Mouse (Mus musculus): Measurements from ENCODE around the gene Dcst2.

Gene Dcst2

GRCm38 (mm10) chr3:89364631-89365030 lies 2.9 kb downstream of the Dcst2 start:
- no peak for DNase-seq (ENCODE audit: low spot score)

- DNase-seq (ENCODE audit: low spot score): no peak
These were observed 3.3 kb downstream of the Dcst2 start, which contains the start of gene Dcst1 for GRCm38 (mm10) chr3:89365153-89365485. Dcst1 (minus strand) TSS chr3:89365253.

DNA sequence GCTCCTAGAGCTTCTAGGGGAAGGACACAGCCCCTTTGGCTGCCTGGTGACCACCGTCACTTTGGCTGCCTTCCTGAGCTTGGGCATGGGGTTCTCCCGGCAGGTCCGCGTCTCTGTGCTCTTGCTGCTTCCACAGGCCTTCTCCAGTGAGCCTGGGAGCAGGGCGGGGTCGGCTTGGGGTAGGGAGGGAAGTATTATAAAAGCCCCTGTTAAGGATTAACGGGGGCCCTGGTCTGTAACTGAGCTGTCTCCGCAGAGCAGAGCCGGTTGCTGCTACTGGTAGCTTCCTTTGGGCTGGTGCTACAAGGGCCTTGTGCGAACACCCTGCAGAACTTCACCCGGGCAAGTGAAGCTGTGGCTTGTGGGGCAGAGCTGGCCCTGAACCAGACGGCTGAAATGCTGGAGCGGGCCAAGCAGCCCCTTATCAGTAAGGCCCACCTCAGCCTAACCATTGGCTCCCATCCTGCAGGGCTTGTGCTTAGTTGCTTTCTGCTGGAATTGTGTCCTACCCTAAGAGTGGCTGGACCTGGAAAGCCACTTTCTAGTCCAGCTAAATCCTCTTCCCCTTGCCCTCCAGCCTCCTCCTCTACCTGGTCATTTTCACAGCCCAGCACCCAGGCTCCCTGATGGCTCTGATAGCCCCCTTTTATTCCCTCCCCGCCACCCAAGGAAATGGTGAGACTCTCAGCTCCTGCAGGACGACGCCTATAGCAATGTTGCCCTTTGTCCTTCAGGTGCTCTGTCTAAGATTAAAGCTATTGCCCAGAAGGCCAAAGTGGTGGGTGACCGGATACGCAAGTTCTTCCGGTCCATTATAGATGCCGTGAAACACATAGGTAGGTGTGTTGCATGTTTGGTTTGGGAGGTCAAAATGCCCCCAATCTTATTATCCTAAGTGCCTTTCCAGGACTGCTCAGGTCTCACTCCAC lies 4.0 kb downstream of the Dcst2 start:
- DNase-seq (ENCODE audit: low spot score): no peak

- DNase-seq (ENCODE audit: low spot score): no peak
These were observed 5.6 kb downstream of the Dcst2 start for GRCm38 (mm10) chr3:89367338-89367737.

DNA sequence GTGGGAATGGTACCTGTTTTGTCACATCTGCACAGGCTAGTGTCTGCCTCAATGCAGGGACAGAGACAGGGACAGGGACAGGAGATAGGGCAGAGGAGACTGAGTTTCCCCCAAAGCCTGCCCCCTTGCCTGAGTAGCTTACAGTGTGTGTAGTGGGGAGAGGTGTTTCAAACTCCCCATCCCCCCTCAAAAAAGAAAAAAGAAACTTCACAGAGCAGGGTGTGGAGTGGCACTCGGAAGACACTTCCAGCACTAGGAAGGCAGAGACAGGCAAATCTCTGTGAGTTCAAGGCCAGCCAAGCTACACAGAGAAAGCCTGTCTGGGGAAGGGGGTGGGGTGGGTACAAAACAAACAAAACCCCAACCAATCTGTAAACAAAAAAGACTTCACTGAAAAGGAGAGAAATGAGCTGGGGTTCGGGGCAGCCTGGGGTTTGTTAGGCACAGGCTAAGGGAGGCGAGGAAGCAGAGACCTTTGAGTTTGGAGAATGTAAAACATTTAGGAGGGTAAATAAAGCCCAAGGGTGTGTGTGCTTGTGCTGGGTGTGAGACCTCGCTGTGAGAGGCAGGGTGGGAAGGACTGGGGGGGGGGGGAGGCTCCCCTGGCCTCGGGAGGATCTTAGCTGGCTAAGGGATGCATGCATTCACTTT lies 11.9 kb downstream of the Dcst2 start:
- DNase-seq (ENCODE audit: low spot score): no peak

- no peak for DNase-seq (ENCODE audit: low spot score)
These were observed 16.1 kb downstream of the Dcst2 start for GRCm38 (mm10) chr3:89377831-89378230.

GRCm38 (mm10) chr3:89378394-89379067 lies 16.8 kb downstream of the Dcst2 start:
- DNase-seq (ENCODE audit: low spot score): no peak

DNA sequence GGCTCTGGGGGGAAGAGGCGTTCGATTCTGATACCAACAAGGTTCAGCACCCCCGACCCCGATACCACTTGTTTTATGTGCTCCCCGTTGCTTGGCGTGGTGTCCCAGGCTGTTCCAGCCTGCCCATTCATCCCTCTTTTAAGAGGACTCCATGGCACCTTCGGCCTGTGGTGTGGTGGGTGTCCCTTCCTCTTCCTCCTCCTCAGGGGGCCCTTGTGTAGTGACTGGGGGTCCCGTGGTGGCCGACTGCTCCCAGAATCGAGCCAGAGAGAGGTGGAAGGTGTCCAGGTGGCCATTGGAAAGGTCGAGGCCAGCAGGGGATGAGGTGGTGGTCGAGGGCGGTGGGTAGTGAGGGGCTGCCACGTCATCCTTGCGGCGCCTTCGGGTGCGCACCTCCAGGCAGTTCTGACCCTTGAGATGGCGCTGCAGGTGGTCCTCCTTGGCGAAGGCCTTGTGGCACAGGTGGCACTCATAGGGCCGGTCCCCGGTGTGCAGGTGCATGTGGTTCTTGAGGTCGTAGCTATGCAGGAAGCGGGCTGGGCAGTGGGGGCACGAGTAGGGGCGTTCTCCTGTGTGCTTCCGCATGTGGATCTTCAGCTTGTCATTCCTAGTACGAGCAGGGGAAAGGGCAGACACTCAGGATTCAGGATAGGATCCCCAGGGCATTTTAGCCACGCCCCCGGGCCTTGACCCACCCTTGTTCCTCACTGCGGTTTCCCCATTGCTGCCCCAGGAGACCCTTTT lies 17.8 kb downstream of the Dcst2 start:
- no peak for DNase-seq (ENCODE audit: low spot score)

GRCm38 (mm10) chr3:89380291-89380690 lies 18.5 kb downstream of the Dcst2 start:
- DNase-seq (ENCODE audit: low spot score): no peak

DNA sequence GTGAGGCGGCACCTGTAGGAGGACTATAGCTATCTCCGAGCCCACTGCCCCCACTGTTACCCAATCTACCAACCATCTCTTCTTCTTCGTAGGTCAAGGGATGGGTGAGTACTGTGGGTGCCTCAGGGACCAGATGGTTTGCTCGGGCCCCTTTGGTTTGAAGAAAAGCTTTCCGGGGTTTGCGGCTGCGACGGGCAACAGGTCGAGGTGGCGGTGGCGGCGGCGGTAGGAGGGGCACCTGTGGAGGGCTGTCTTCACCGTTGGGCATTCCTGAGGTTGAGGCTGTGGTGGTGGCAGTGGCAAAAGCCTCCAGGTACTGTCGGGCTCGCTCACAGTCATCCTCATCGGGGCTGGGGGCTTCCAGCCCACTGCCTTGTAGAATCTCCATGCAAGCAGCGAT lies 18.9 kb downstream of the Dcst2 start:
- no peak for DNase-seq (ENCODE audit: low spot score)

DNA sequence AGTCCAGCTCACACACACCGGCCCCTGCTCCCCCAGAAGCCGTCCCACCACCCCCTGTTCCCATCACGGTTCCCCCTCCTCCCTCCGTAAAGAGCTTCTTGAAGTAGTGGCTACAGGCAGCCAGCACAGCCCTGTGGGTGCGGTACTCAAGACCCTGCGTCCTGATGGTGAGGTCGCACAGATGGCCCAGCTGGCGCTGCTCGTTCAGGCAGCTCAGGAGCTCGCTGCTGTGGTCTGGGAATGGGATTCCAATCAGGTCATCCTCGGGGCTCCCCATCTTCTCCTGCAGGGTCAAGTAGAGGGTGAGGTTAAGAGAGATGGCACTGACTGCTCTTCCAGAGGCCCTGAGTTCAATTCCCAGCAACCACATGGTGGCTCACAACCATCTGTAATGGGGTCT lies 19.5 kb downstream of the Dcst2 start:
- DNase-seq (ENCODE audit: low spot score): no peak

DNA sequence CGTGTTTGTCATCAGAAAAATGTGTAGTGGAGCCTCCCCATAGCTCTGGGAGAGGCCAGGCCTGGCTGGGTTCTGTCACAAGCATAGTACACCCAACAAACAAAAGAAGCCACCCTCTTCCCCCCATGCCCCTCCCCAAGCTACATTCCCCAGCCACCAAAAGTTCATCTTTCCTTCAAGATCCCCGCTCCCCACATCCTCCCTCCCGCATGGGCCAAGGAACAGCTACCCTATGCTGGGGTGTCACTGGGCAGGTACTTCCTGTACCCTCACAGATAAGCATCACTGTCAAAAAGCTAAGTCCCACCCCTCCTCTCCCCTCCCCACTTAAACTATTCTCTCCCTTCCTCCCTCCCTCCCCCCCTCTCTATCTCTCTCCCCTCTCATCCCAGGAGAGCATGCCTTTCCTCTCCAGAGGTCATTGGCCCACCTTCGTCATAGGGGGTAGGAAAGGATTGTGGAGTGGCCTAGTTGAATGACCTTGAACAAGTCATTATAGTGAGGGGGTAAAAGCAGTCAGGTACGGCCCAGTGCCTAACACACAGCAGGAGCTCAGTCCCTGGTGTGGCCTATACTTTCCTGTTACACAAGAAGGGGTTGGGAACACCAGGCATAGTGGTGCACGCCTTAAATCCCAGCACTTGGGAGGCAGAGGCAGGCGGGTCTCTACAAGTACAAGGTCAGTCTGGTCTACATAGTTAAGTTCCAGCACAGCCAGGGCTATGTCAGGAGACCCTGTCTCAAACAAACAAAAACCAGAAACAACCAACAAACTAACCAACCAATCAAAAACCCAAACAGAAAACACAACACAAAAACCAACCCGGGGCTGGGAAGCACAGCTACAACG lies 20.5 kb downstream of the Dcst2 start:
- DNase-seq (ENCODE audit: low spot score): no peak

DNA sequence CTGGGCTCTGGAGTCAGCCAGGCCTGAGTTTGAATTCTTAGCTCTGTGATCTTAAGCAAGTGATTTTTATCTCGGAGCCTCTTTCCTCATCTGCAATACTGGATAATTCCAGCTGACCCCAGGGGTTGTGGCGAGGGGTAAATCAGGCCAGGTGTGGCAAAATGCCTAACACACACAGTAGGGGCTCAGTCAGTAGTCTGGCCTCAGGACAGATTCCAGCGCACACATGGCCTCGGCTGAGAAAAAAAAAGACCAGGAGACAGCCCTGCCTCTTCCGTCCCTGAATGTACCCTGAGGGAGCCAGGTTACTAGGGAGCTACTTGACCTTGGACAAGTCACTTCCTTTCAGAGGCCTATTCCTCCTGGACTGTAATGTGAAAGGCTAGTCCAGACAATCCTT lies 21.2 kb downstream of the Dcst2 start:
- no peak for DNase-seq (ENCODE audit: low spot score)

GRCm38 (mm10) chr3:89383651-89384255 lies 22.0 kb downstream of the Dcst2 start:
- no peak for DNase-seq (ENCODE audit: low spot score)

DNA sequence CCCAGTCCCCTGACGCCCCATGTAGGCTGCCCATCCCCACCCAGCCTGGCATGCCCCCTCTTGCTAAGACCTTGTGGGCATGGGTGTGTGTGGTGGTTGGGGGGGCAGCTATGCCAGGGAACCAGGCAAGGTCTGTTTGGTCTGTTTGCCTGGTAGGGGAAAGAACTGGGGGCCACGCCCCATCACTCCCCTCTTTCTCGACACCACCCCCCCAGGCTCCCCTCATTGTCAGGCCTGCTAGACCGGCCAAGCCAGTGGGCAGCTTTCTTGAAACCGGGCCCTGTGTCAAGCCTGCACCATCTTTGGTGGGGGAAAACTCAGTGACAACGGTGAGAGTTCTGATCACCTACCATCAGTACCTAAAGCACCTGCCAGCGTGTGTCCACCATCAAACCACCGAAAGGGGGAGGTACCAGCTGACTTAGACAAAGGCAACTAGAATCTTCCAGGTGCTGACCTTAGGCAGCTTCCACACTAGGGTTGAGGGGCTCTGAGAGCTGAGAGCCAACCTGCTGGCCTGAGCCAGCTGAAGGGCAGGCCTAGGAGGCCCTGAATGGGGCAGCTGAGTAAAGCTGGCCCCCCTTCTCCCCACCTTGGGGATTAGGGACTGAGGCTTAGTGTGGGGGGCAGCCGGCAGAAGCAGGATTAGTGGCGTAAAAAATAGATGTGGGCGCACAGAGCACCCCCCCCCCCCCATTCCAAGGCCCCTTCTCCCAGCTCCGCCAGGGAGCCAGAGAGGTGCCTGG lies 22.7 kb downstream of the Dcst2 start:
- DNase-seq (ENCODE audit: low spot score): no peak

- no peak for DNase-seq (ENCODE audit: low spot score)
These were observed 23.7 kb downstream of the Dcst2 start for GRCm38 (mm10) chr3:89385451-89385850.

DNA sequence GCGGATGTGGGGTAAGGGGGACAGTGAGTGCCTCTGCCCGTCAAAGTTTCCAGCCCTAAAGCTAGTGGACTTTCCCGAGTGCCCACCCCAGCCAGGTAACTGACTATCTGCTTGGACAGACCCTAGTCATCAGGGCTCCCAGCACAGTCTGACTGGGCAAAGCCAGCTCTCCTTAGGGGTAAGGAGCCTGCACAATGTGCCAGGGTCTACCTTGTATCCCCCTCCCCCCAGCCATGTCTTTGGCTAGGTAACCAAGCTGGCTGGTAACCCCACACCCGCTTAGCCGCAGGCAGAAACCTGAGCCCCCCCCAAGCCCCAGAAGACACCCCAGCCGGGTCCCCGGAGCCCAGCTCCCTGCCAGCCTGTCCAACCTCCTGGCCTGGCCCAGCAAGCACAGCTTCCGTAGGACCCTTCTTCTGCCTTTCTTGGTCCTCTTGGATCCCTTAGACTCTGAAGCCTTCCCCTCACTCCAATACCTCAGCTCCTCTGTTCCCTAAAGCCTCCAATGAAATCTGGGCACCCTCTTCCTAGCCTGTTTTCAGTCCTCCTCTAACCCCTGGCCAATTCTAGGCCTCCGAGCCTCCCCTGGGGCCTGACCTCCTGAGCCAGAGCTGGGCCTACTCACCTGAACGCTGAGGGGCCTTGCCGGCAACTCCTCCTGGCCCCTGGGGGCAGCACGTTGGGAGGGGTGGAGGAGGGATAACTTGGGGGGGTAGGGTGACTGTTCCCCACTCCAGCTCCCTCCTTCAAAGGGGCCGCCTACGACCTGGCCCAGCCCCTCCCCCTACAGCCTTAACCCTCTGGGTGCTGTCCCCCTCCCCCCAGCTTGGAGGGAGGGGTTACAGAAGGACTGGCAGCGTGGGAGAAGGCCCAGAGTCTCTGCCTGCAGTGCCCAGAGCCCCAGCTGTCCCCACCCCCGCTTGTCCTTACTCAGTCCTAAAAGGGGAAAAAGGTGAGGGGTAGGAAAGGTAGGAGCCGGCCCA lies 25.0 kb downstream of the Dcst2 start:
- DNase-seq (ENCODE audit: low spot score): no peak

DNA sequence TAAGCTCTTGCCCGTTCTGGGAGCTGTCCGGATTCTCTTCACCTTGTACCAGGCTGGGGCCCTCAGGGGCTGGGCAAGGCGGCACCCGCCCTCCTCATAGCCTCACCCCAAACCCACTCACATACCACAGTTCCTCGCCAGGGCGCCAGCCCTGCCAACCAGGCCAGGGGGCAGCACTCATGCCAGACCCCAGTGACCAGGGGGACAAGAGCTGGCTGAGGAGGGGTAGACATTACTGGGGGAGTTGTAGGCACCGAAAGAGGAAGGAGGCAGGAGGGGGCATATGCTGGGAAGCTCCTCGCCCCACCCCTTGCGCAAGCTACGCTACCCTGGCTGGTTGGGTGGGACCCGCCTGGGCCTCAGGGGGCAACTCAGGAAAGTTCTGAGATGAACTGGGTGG lies 25.9 kb downstream of the Dcst2 start:
- no peak for DNase-seq (ENCODE audit: low spot score)

Data from layer of hippocampus, adult 11-12 months (tissue).